Mouse (Mus musculus) CD4-positive helper T cell, adult 2 months (primary cell): ENCODE measurements around the gene Rnf185.

Experiments used
- DNase-seq: peaks from one replicate; pipeline ENCODE4 v3.0.0-alpha.2; 2012; ENCODE audit warnings: low read depth, missing footprints, low spot score

Rnf185 gene

DNA sequence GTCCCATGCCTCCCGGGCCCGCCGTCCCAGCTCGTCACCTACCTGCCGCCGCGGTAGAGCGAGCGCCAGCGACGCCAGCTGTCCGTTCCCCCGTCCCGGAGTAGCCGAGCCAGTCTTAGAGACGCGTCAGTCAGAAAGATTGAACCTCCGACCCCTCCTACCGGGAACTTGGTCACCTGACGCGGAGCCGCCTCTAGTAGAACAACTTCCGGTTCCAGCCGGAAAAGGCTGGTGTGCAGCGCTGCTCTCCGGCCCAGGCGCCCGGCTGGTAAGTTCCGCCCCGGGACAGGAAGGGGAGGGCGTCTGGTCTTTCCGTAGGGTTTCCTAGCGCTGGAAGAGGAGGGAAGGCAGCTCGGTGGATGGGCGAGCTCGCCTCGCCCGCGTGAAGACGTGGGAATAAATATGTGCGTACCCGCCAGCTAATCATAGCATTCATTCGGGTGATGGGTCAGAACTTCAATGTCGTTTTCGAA lies at the start of gene Rnf185:
TSS of gene Rnf185 (minus strand) at position 197 of the 473 bp plus-strand sequence.
- peak; percentile 96 for DNase-seq

DNA sequence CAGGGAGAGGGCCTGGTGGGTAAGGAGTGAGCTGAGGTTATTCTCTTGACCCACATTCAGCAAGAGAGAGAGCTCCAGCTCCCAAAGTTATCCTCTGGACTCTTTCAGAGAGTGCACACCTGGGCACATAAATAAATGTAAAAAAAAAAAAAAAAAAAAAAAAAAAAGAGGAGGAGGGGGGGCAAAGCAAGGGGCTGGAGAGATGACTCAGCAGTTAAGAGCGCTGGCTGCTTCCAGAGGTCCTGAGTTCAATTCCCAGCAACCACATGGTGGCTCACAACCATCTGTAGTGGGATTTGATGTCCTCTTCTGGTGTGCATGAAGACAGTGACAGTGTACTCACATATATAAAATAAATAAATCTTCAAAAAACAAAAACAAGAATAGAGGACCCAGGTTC lies 45.1 kb upstream of the Rnf185 start:
- DNase-seq = no peak

DNA sequence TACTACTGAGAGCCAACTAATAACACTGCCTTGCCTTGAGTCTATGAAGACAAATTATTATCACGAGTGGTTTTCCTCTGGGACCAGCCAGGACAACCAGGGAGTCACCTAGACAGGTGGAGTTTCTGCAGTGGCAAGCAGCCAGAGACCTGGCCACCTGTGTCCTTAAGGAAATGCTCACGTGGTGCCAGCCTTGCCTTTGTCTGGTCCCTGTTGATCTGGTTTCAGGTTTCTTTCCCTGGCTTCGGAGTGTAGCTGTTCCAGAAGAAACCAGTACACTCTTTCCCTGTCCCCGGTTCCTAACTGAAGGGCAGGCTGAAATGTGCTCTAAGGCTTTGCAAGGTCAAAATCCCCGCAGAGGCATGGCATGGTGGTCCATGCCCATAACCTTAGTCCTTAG lies 44.6 kb upstream of the Rnf185 start:
- no peak for DNase-seq

DNA sequence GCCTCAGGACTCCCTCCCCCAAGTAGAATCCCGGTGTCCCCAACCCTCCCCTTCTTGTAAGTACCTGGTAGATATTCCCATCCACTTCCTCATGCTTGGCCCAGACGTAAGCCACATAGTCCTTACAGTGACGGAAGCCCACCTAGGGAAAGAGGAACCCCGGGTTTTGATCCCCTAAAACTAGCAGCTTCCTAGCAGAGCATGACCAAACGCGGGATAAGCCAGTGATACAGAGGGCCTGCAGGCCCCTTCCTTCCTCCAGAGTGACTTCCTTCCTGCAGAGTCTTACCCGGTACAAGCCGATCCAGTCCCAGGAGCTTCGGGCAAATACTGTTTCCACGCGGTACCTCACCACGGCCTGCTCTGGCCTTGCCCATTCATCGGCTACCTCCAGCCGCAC lies 43.3 kb upstream of the Rnf185 start:
- DNase-seq = no peak

DNA sequence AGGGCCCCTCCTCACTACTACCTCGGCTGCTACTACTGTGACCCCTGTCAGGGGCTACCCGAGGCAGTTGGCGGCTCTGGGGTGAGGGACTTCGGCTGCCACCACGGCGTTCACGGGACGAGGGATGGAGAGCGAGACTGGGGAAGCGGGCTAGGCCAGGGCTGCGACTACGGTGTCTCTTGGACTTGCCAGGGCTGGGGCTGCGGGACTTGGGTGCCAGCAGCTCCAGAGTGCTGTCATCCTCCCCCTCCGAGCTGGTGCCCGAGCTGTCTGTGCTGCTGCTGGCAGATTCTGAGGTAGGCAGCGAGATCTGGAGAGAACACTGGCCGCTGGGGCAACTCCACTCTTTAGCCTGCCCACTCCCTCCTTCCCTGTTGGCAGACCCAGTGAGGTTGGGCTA lies 42.7 kb upstream of the Rnf185 start:
- DNase-seq = no peak

DNA sequence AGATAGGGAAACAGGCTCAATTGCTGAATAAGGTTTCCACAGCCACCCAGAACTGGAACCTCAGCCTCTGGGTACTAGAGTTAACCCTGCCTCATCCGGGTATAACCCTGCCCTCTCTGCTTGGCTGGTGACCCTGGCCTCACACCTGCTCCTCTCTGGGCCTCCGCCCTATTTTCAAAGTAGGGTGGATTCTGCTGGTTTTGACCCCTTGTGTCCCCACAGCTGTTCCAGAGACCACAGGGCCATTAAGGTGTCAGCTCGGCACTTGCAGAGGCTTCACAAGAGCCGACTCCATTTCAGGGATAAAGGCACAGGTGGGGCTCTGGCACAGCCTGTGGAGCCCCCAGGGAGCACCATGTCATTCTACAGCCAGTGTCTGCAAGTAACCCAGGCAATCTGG lies 40.6 kb upstream of the Rnf185 start:
- no peak for DNase-seq

DNA sequence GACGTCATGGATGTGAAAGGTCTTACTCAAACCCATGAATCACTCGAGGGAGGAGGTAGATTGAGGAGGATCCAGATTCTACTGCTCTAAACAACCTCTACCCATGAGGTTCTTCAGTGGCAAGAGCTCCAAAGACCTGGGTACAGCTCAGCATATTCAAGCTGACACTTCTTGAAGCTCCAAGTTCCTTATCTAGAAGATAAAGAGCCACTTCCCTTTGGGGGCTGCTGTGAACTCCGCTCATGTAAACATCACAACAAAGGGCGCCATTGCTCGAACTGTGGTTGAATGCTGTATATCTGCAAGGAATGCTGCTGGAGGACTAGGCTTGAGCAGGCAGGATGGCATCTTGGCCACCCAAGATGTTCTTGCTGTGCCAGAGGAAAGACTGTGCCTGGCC lies 36.9 kb upstream of the Rnf185 start:
- no peak for DNase-seq

DNA sequence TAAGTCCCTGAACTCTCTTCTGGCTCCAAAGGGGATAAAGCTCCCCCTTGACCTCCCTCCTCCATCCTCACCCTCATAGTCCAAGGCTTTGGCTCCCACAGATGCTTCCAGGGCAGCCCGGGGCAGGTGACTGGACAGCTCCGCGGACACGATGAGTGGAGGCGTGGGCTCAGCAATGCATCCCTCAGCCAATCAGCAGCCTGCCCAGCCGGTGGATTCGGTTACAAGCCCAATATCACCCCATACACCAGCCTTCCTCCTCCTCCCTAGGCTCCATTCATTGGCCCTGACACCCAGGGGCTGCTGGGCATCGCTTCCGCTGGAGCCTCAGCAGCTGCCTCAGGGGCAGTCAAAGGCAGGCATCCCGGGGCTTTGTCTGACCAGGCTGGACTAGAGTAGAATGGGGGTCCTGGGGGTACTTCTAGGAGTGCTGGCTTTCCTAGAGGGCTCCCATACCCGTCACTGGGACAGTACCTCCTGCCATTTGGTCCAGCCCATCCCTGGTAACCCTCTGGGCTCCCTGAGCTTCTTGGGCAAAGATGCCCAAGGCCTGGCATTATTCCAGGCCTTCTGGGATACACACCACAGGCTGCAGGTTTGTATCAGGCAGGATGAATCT lies 35.9 kb upstream of the Rnf185 start, which contains the start of gene Pla2g3:
TSS of gene Pla2g3 (plus strand) at position 333 of the 619 bp plus-strand sequence.
- no peak for DNase-seq

DNA sequence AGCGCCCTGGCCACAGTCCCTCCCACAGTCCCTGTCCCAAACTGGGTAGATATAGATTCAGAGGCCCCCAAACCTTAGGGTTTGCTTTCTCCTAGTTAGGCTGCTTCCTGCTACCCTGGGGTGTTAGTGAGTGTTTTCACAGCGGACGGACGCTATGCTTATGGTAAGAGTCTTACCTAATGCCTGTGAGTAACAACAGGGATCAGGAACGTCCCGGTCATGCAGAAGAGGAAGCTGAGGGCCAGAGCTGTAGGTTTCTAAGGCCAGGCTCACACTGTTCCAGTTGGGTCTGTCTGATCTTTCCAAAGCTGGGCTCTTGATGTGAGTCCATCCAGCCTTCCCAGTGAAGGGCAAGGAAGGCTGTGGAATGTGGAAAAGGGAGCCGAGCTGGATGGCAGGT lies 34.2 kb upstream of the Rnf185 start:
- DNase-seq = no peak

DNA sequence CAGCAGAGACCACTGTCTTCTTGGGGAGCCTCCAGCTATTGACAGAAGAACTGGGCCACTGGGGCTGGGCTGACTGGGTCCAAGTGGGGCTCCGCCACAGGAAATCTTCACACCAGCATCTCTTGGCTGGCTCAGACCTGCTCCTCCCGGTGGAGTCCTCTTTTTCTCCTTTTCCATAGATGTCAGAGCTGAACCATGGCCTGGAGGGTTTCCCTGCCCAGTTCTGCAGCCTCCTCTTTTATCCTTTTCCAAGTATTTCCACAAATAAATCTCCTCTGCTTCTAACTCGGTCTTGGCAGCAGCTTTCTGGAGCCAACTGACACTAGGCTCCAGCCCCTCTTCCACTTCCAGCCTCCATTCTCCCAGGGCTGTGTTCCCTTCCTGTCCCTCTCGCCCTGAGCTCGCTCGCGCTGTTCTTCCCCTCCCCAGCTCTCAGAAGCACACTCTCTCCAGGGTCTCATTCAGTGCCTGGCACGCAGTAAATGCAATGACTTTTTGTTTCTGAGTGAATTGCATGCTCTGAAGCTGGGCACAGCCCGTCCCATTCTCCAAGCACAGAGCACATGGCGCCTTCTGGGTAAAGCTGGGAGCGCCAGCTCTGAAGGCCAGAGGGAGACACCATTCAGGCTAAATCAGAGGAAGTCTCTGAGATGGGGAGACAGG lies 31.9 kb upstream of the Rnf185 start:
- no peak for DNase-seq

DNA sequence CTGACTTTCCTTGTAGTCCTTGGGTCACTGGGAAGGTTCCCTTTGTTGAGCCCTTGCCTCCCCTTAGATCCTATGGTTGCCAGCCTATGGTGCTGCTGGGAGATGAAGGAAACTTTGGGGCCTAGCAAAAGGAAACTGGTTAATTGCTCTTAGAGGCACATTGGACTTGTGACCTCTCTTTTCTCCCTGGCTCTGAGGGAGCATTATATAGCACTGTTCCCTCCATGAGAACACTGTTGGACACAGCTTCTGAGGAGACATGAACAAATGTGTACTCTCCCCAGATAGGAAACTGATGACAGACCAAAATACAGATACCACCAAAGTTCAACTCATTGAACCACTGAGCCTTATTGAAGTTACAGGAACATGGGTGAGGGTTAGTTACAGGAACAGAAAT lies 23.3 kb upstream of the Rnf185 start:
- DNase-seq = no peak

DNA sequence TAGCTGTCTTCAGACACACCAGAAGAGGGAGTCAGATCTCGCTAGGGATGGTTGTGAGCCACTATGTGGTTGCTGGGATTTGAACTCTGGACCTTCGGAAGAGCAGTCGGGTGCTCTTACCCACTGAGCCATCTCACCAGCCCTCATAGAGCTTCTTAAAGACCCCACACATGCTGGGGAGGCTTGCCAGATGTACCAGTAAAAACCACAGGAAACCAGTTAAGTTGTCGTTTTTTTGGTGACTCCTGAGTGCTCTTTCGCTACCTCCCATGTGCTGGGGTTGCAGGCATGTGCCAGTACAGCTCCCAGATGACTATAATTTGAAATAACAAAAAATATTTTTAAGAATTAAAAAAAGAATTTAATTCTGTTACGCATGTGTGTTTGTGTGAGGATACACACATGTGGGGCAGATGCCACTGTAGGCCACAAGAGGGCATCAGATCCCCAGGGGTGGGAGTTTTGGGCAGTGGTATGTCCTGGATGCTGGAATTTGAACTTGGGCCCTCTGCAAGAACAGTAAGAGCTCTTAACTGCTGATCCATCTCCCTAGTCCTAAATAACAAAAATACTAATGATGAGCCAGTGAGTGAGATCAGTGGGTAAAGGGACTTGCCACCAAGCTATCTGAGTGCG lies 22.4 kb upstream of the Rnf185 start:
- no peak for DNase-seq

DNA sequence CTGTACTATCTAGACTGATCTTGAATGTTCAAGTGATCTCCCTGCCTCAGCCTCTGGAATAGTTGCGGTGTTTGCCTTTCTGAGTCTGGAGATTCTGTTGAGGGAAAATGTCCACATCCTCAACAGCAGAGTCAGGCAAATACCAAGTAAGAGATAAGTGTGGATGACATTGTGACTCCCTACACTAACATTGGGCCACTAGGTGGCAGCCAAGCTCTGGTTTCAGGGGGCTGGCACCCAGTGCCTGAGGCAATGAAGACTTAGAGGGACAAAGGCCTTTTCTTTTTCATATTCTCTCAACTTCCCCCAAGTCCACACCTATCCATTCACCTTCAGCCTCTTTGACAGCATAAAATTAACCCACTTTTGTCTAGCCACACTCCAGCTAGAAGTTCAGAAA lies 20.3 kb upstream of the Rnf185 start:
- DNase-seq = peak; percentile 63

DNA sequence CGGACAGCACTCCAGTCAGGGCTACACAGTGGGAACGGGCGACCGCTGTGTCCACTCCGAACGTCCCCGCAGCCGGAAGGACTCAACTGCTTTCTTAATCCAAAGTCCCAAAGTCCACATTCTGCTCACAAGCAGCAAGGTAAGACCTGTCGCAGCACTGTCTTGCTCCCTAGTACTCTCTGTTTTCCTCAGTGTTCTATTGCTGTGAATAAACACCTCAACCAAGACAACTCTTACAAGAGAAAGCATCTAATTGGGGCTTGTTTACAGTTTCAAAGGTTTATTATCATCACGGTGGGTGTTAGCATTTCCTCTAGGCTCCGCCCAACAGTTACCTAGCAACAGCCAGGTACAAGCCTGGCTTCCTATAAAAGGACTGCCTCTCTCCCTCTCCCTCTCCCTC lies 19.3 kb upstream of the Rnf185 start:
- no peak for DNase-seq

DNA sequence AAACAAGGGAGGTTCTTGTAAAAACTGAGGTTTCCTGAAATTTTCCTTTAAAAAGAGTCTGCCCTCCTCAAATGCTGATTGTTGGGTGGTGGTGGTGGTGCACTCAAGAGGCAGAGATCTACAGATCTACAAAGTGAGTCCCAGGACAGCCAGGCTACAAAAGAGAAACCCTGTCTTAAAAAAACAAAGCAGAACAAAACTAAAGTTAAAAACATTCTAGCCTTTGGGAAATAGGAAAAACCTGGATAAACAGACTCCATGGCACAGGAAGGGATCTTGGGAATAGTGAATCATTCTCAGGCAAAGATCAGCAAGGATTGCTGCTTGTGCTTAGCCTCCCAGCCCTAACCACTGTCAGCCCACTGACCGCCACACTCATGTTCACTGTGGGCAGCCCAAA lies 10.7 kb upstream of the Rnf185 start:
- DNase-seq = no peak

DNA sequence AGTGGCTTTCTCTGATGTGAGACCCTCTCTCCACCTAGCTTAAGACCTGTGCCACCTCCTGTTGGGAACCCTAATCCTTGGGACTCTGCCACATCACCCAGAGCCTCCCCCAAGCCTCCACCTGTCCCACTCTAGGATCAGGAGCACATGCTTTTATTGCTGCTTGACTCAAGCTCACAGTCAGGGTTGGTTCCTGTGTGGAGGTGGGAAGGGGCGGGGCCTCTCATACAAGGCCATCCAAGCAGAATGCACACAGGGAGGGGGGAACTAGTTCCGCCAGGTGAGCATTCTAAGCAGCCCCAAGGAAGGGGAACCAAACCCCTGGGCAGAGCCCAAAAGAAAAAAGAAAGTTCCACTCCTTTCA lies 6.9 kb upstream of the Rnf185 start:
- DNase-seq = no peak

DNA sequence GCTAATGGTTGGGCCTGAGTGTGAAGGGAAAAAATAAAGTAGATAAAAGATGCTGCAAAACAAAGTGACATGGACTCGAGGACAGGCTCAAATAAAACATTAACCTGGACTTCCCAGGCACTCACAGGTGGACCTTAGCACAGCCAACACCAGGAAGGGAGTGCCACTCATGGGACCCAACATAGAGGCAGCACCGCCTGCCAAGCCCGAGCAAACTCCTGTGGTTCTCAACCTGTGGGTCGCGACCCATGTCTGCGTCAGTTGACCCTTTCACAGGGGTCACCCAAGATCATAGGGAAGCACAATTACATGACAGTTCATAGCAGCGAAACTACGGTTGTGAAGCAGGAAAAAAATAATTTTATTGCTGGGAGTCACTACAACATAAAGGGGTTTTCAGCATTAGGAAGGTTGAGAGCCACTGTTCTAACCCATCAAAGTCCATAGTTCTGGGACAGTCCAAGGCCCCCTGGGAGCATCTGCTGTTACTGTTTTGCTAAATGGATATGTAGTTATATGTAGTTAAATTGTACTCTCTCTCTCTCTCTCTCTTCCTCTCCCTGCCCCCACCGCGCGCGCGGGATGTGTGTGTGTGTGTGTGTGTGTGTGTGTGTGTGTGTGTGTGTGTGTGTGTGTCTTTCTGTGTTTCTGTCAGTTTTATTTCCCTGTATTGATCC lies 6.4 kb upstream of the Rnf185 start:
- no peak for DNase-seq

DNA sequence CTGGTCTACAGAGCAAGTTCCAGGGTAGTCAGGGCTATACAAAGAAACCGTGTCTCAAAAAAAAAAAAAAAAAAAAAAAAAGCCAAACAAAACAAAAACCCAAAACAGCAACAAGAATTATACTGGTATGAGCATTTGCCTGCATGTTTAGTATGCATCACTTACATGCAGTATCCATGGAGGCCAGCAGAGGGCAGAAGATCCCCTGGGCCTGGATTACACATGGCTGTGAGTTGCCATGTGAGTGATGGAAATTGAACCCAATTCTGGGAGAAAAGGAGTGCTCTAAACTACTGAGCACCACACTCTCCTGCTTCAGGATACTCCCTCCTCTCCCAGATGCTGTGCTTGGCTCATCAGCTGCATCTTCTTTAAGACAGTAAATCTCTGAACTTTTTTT lies 4.2 kb upstream of the Rnf185 start:
- peak; percentile 59 for DNase-seq

DNA sequence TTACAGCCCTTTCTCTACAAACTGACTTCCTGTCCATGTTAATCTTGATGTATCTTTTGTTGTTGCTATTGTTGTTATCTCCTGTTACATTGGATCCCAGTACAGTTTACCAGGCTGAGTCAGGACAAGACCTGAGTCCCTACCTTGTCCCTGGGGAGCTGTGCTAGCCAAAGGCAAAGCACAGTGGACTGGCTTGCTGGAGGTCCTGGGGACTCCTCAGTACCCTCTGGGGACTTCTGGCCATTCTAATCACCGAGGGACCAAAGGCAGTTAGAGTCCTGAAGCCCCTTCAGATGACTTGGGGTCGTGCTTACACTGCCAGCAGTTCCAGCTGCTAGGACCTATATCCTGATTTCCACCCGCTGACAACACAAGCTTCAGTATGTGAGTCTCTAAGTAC lies 2.3 kb upstream of the Rnf185 start:
- DNase-seq = no peak

DNA sequence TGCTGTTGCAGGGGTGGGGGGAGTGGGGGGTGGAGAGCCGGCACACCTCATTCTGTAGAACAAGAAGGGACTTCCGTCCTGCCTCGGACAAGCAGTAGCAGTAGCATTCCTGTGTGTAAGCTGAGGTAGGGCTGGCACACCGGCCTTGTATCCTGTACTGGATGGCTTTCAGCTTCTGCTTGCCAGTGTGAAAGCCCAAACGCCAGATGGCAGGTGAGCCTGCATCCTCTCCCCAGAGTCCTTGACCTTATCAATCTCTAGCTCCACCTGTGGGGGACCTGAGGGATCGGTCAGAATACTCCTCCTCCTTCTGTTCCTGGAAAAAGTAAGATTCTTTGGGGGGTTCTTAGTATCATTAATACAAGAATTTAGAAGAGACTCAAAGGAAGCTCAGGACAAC lies 1.3 kb upstream of the Rnf185 start:
- DNase-seq = peak; percentile 35

DNA sequence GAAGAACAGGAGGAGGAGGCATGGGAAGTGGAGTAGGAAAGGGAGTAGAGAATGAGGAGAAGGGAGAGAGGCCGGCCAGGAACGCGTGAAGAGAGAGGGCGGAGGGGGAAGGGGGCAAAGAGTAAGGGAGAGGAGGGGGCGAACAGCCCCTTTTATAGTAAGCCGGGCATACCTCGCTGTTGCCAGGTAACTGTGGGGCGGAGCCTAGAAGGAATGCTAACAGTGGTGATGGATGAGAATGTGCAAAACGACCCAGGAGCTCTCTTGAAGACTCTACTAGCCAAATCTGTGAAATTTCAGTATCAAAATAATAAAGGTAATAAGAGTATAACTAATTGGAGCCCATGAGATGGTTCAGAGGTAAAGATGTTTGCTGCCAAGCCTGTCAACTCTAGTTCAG lies 606 bp upstream of the Rnf185 start:
- DNase-seq = peak; percentile 29

DNA sequence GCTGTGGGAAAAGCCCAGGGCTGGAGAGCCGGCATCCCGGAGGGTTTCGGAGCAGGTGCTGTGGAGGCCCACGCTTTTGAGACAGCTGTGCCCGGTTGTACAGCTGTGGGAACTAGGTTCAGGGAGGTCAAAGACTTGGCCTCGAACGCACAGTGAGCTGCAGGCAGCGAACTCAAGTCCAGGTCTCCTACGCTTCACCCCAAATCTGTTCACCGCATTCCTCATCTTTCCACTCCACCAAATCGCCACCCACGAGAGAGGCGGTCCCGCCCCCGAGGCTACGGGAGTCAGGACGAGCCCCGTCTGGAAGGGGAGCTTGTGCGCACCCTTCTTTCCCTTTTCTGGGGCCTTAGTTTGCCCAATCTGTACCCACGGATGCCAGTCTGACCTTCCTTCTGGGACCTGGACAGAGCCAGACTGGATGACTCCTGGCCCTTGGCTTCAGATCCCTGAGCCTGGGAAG lies 431 bp downstream of the Rnf185 start:
- no peak for DNase-seq
